Mouse (Mus musculus): ENCODE measurements around the gene Alg6.

DNA sequence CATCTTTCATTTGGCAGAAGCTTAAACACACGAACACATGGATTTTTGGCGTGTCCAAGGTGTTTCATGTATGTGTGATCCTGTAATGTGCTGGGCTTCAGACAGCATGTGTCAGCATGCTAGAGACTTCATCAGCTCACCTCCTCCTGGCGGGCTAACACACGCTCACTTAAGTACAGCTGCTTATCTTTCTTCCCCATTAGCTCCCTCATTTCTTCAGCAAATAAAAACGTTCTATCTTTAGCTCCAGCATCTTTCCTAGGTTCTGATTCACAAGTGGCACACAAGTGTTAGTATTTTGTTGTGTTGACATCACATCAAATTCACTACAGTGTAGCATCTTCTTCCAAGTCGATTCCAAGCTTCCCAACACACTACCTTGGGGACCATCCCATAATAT is 1.5 kb upstream of the Alg6 start:
- TF ChIP-seq POLR2A (IDR thresholded peaks at IDR 0.05; ENCODE audit: insufficient read depth, low read depth, low read length) (no peak), CTCF (IDR thresholded peaks at IDR 0.05; ENCODE audit: insufficient read depth, low read depth, low read length) (no peak)

Data from olfactory bulb, adult 2 months (tissue).